Mouse (Mus musculus): ENCODE data around the gene Naaladl2.

Naaladl2 gene

GRCm38 (mm10) chr3:24670500-24670899 lies 473.6 kb downstream of the Naaladl2 start:
- DNase-seq: no peak

- no peak for DNase-seq
These were observed 475.8 kb downstream of the Naaladl2 start for GRCm38 (mm10) chr3:24668052-24668916.

GRCm38 (mm10) chr3:24665408-24665807 lies 478.7 kb downstream of the Naaladl2 start:
- DNase-seq: no peak

- no peak for DNase-seq
These were observed 480.3 kb downstream of the Naaladl2 start for GRCm38 (mm10) chr3:24663749-24664148.

- no peak for DNase-seq
These were observed 514.0 kb downstream of the Naaladl2 start for GRCm38 (mm10) chr3:24630032-24630431.

- peak in 1 of 2 experiments; percentile 7 for DNase-seq
These were observed 538.6 kb downstream of the Naaladl2 start for GRCm38 (mm10) chr3:24605485-24605884.

- DNase-seq: no peak
These were observed 539.2 kb downstream of the Naaladl2 start for GRCm38 (mm10) chr3:24604791-24605320.

GRCm38 (mm10) chr3:24595447-24595846 lies 548.6 kb downstream of the Naaladl2 start:
- DNase-seq: peak; percentile 10 to 16

- no peak for DNase-seq
These were observed 587.4 kb downstream of the Naaladl2 start for GRCm38 (mm10) chr3:24556617-24557016.

- no peak for DNase-seq
These were observed 590.4 kb downstream of the Naaladl2 start for GRCm38 (mm10) chr3:24553701-24554100.

- DNase-seq: no peak
These were observed 591.4 kb downstream of the Naaladl2 start for GRCm38 (mm10) chr3:24552631-24553030.

GRCm38 (mm10) chr3:24533775-24534458 lies 610.1 kb downstream of the Naaladl2 start:
- DNase-seq: no peak

GRCm38 (mm10) chr3:24514918-24515317 lies 629.1 kb downstream of the Naaladl2 start:
- no peak for DNase-seq

GRCm38 (mm10) chr3:24486456-24487112 lies 657.5 kb downstream of the Naaladl2 start:
- no peak for DNase-seq

- no peak for DNase-seq
These were observed 680.1 kb downstream of the Naaladl2 start for GRCm38 (mm10) chr3:24463941-24464340.

GRCm38 (mm10) chr3:24440621-24441020 lies 703.4 kb downstream of the Naaladl2 start:
- DNase-seq: no peak

- peak; percentile 31 to 37 for DNase-seq
These were observed 711.3 kb downstream of the Naaladl2 start for GRCm38 (mm10) chr3:24432761-24433160.

GRCm38 (mm10) chr3:24391737-24392136 lies 752.3 kb downstream of the Naaladl2 start:
- no peak for DNase-seq

- no peak for DNase-seq
These were observed 752.8 kb downstream of the Naaladl2 start for GRCm38 (mm10) chr3:24391311-24391710.

- DNase-seq: no peak
These were observed 789.1 kb downstream of the Naaladl2 start for GRCm38 (mm10) chr3:24355010-24355409.

- no peak for DNase-seq
These were observed 822.3 kb downstream of the Naaladl2 start for GRCm38 (mm10) chr3:24321489-24322405.

All from cerebellum, adult 18-20 months (tissue).